Mouse (Mus musculus): Measurements from ENCODE around the gene Chid1. TPM values are rescaled to one million over a fixed set of nuclear protein-coding genes. Genes with fewer than 3 reads are reported as not detected.

The Chid1 gene
- polyA plus RNA-seq, 1 experiment from 2014 or later: 23.8 TPM

- H3K36me3 ChIP-seq (replicated peaks): peaks cover 55% of the 10 kb centered on the region
- H3K27ac ChIP-seq (replicated peaks): no peak overlapping the region
- WGBS: 91% methylated on average over 5 of the region's 5 CpGs
- no peaks in the 10 kb centered on the region for H3K27me3 ChIP-seq (replicated peaks; ENCODE audit: low read depth, poor library complexity, severe bottlenecking)
- H3K4me1 ChIP-seq: no peaks in the 10 kb centered on the region
- H3K4me3 ChIP-seq: no peak overlapping the region
- no peaks in the 10 kb centered on the region for H3K9me3 ChIP-seq
- no peak for DNase-seq (ENCODE audit: low spot score)
These were observed 46.9 kb downstream of the Chid1 start for GRCm38 (mm10) chr7:141492738-141493137.

DNA sequence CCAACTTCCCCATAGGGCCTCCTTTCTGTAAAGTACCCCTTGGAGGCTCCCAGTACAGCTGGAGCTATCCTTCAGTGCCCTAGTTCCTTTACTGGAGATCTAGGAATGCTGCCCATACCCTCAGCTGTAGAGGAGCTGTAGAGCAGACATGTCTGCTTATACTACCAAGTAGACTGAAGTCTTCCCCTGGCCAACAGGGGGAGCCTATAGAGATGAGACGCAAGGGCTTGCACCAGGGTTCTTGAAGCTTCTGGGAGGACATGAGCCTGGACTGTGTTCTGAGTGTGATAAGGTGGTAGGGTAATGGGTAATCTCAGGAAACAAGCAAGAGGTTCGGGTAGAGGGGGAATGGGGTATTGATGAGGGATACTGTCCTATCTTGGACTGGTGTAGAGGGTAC is 48.5 kb downstream of the Chid1 start:
- H3K9me3 ChIP-seq: no peaks in the 10 kb centered on the region
- peaks cover 56% of the 10 kb centered on the region for H3K36me3 ChIP-seq (replicated peaks)
- H3K27ac ChIP-seq (replicated peaks): no peak overlapping the region
- DNase-seq (ENCODE audit: low spot score): no peak
- WGBS: 82% methylated on average over 2 of the region's 2 CpGs
- H3K27me3 ChIP-seq (replicated peaks; ENCODE audit: low read depth, poor library complexity, severe bottlenecking): no peaks in the 10 kb centered on the region
- no peaks in the 10 kb centered on the region for H3K4me1 ChIP-seq
- H3K4me3 ChIP-seq: no peak overlapping the region

GRCm38 (mm10) chr7:141487141-141487540 is 52.5 kb downstream of the Chid1 start:
- no peak for DNase-seq (ENCODE audit: low spot score)
- Histone ChIP-seq H3K9me3 (no peaks in the 10 kb centered on the region), H3K27me3 (replicated peaks; ENCODE audit: low read depth, poor library complexity, severe bottlenecking) (peaks cover 24% of the 10 kb centered on the region), H3K36me3 (replicated peaks) (peaks cover 20% of the 10 kb centered on the region), H3K4me3 (no peak overlapping the region), H3K4me1 (peaks cover 17% of the 10 kb centered on the region), H3K27ac (replicated peaks) (no peak overlapping the region)
- 83% methylated on average over 7 of the region's 7 CpGs for WGBS

- H3K27me3 ChIP-seq (replicated peaks; ENCODE audit: low read depth, poor library complexity, severe bottlenecking): peaks cover 31% of the 10 kb centered on the region
- peaks cover 26% of the 10 kb centered on the region for H3K4me1 ChIP-seq
- DNase-seq (ENCODE audit: low spot score): no peak
- peaks cover 11% of the 10 kb centered on the region for H3K36me3 ChIP-seq (replicated peaks)
- H3K4me3 ChIP-seq: no peak overlapping the region
- no peak overlapping the region for H3K27ac ChIP-seq (replicated peaks)
- 86% methylated on average over 1 of the region's 1 CpGs for WGBS
- H3K9me3 ChIP-seq: no peaks in the 10 kb centered on the region
These were observed 53.4 kb downstream of the Chid1 start for GRCm38 (mm10) chr7:141486239-141486638.

- Histone ChIP-seq H3K36me3 (replicated peaks) (peaks cover 5% of the 10 kb centered on the region; the same call in 1 of the 2 replicates), H3K4me3 (no peak overlapping the region), H3K27me3 (replicated peaks; ENCODE audit: low read depth, poor library complexity, severe bottlenecking) (peaks cover 31% of the 10 kb centered on the region), H3K27ac (replicated peaks) (no peak overlapping the region), H3K9me3 (no peaks in the 10 kb centered on the region), H3K4me1 (peaks cover 31% of the 10 kb centered on the region)
- no peak for DNase-seq (ENCODE audit: low spot score)
- 90% methylated on average over 2 of the region's 2 CpGs for WGBS
These were observed 54.1 kb downstream of the Chid1 start for GRCm38 (mm10) chr7:141485606-141486005.

GRCm38 (mm10) chr7:141485186-141485585 is 54.5 kb downstream of the Chid1 start:
- no peak overlapping the region for H3K27ac ChIP-seq (replicated peaks)
- H3K27me3 ChIP-seq (replicated peaks; ENCODE audit: low read depth, poor library complexity, severe bottlenecking): peaks cover 31% of the 10 kb centered on the region
- 0 out of 2 replicates have a peak, but pooled peaks cover 3% of the 10 kb centered on the region for H3K36me3 ChIP-seq (replicated peaks)
- H3K4me3 ChIP-seq: no peak overlapping the region
- H3K9me3 ChIP-seq: no peaks in the 10 kb centered on the region
- no peak for DNase-seq (ENCODE audit: low spot score)
- WGBS: 61% methylated on average over 2 of the region's 2 CpGs
- peaks cover 31% of the 10 kb centered on the region for H3K4me1 ChIP-seq

- no peak for DNase-seq (ENCODE audit: low spot score)
- WGBS: 78% methylated on average over 5 of the region's 5 CpGs
- Histone ChIP-seq H3K27ac (replicated peaks) (no peak overlapping the region), H3K36me3 (replicated peaks) (0 out of 2 replicates have a peak, but pooled peaks cover 3% of the 10 kb centered on the region), H3K9me3 (no peaks in the 10 kb centered on the region), H3K4me1 (peaks cover 31% of the 10 kb centered on the region), H3K27me3 (replicated peaks; ENCODE audit: low read depth, poor library complexity, severe bottlenecking) (peaks cover 31% of the 10 kb centered on the region), H3K4me3 (no peak overlapping the region)
These were observed 55.2 kb downstream of the Chid1 start for GRCm38 (mm10) chr7:141484186-141485120.

DNA sequence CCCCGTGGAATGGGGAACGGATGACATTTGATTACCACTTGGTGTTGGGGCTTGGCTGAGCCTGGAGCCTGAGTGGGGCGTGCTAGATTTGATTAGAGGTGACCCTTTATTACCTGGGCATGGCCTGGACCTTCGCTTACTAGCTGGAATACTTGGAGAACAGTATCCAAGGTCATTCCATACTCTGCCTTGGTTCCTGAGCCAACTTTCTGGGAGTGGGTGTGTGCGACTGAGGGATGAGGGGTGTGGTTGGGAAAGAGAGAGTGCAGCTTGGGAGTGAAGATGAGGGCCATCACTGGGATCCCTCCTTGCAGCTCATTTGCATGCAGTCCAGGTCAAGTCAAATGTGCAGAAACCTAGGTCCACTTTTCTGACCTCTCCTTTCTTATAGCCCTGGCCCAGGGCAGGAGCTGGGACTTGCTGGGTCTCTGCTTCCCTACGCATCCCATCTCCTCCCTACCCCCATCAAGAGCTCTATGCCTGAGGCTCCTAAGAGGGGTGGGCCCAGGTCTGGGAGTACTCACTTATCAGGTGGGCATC is 56.5 kb downstream of the Chid1 start:
- Histone ChIP-seq H3K36me3 (replicated peaks) (0 out of 2 replicates have a peak, but pooled peaks cover 3% of the 10 kb centered on the region), H3K27ac (replicated peaks) (no peak overlapping the region), H3K9me3 (no peaks in the 10 kb centered on the region), H3K4me1 (peaks cover 33% of the 10 kb centered on the region), H3K27me3 (replicated peaks; ENCODE audit: low read depth, poor library complexity, severe bottlenecking) (peaks cover 31% of the 10 kb centered on the region), H3K4me3 (peak overlapping the region; percentile 74)
- DNase-seq (ENCODE audit: low spot score): no peak
- WGBS: 77% methylated on average over 6 of the region's 6 CpGs

GRCm38 (mm10) chr7:141482531-141483024 is 57.1 kb downstream of the Chid1 start:
- WGBS: 9% methylated on average over 11 of the region's 11 CpGs
- Histone ChIP-seq H3K27me3 (replicated peaks; ENCODE audit: low read depth, poor library complexity, severe bottlenecking) (peaks cover 31% of the 10 kb centered on the region), H3K27ac (replicated peaks) (0 out of 2 replicates have a peak overlapping the region, but pooled peaks have one; percentile 55), H3K4me3 (peak overlapping the region; percentile 74), H3K9me3 (no peaks in the 10 kb centered on the region), H3K36me3 (replicated peaks) (0 out of 2 replicates have a peak, but pooled peaks cover 2% of the 10 kb centered on the region), H3K4me1 (peaks cover 39% of the 10 kb centered on the region)
- DNase-seq (ENCODE audit: low spot score): no peak

DNA sequence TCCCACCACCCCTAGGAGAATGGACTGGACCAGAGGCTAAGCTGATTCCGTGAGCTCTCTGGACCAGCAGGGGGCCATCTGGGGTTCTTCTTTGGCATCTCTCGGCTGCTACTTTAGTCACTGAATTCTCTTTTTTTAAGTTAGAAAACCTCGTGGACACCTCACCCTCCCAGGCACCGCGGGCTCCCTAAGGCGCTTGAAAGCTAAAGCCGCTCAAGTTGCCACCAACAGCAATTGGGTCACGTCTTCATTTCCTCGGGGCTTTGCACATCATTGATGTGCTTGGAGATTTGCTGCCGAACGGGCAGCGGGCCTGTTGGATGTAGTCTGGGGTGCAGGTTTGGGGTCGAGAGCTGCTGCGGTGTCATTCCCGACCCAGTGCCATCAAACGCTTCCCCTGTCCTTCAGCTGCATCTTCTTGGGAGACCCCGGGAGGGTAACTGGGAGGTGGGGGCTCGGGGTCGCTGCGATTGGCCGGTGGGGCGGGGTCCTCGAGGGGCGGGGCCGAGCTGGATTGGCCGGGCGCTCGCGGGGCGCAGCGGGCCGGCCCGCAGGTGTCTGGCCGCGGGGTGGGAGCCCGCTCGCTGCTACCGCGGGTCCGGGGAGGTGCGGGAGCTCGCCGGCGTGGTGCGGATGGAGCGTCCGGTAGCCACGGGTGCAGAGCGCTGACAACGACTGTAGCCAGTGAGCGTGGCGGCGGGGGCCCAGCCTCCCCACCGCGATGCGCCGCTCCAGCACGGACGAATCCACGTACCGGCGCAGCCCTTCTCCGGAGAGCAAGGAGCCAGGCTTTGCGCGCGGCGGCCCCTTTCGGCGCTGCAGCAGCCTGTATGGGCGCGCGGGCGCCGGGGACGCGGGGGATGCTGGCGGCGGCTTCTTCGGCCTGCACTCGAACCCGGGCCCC is 57.9 kb downstream of the Chid1 start:
- no peaks in the 10 kb centered on the region for H3K36me3 ChIP-seq (replicated peaks)
- no peaks in the 10 kb centered on the region for H3K9me3 ChIP-seq
- H3K4me3 ChIP-seq: peak overlapping the region; percentile 74
- DNase-seq (ENCODE audit: low spot score): peak; percentile 82
- H3K4me1 ChIP-seq: peaks cover 47% of the 10 kb centered on the region
- under 1% methylated on average over 81 of the region's 81 CpGs for WGBS
- peaks cover 31% of the 10 kb centered on the region for H3K27me3 ChIP-seq (replicated peaks; ENCODE audit: low read depth, poor library complexity, severe bottlenecking)
- peak overlapping the region; percentile 55; the same call in 1 of the 2 replicates for H3K27ac ChIP-seq (replicated peaks)

DNA sequence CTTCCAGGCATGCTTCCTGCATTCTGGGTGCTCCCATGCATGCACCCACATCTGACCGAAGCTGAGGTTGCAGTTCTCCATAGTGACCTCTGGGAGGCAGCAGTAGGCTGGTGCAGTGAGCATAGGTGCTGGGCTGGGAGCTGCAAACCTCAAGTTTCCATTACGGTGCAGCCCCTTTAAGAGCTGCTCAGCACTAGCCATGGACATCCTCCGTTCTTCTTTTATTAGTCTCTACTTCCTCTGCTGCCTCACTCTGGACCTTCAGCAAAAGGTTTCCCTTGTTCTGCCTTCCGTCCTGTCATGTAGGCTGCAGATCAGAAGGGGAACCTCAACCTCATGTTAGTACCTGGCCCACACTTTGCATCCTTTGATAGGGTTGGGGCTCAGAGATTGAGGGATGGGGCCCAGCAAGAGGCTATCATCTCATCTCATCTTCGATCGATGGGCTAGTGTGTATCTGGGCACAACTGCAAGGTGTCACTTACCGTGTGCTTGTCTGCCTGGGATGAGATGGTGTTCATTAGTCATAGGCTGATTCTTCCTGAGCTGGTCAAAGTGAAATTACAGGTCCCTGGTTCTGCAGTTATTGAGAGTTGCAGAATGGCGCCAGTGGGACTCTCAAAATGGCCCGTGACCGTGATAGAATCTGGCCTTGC is 58.7 kb downstream of the Chid1 start:
- Histone ChIP-seq H3K27me3 (replicated peaks; ENCODE audit: low read depth, poor library complexity, severe bottlenecking) (peaks cover 36% of the 10 kb centered on the region), H3K9me3 (no peaks in the 10 kb centered on the region), H3K27ac (replicated peaks) (no peak overlapping the region), H3K4me3 (peak overlapping the region; percentile 74), H3K4me1 (peaks cover 55% of the 10 kb centered on the region), H3K36me3 (replicated peaks) (no peaks in the 10 kb centered on the region)
- WGBS: 9% methylated on average over 10 of the region's 10 CpGs
- DNase-seq (ENCODE audit: low spot score): peak; percentile 69
